Mouse (Mus musculus): Measurements from ENCODE around the gene Fam3a.
A peak's percentile ranks its signal among the peaks of the same experiment; 100 is the strongest.
"Not testable (repeated sequence)": the region's sequence is repeated elsewhere in the genome, so short reads cannot be mapped to it uniquely, and the experiment has no call there.

Fam3a gene

GRCm38 (mm10) chrX:74392535-74393443, at the start of gene Fam3a, which contains the start of gene Ikbkg:
Fam3a (minus strand) TSS chrX:74393272.
Ikbkg (plus strand) TSS chrX:74393290.
- DNase-seq, result peak; percentile 82 to 83

GRCm38 (mm10) chrX:74429290-74429821, 36.3 kb upstream of the Fam3a start:
- DNase-seq, result peak; percentile 66 to 72

GRCm38 (mm10) chrX:74428826-74429276, 35.8 kb upstream of the Fam3a start, which contains the start of gene G6pdx:
G6pdx (minus strand) TSS chrX:74429194.
- peak; percentile 88 to 90 for DNase-seq

- peak in 1 of 2 experiments; percentile 6 for DNase-seq
These were observed 35.2 kb upstream of the Fam3a start for GRCm38 (mm10) chrX:74428146-74428825.

- DNase-seq, result no peak
These were observed 34.0 kb upstream of the Fam3a start for GRCm38 (mm10) chrX:74427116-74427515.

- DNase-seq, result no peak
These were observed 33.2 kb upstream of the Fam3a start for GRCm38 (mm10) chrX:74426256-74426655.

- DNase-seq, result peak in 1 of 2 experiments; percentile 6
These were observed 32.1 kb upstream of the Fam3a start for GRCm38 (mm10) chrX:74425195-74425594.

GRCm38 (mm10) chrX:74424443-74424842, 31.4 kb upstream of the Fam3a start:
- DNase-seq, result no peak

GRCm38 (mm10) chrX:74413377-74413776, 20.3 kb upstream of the Fam3a start:
- peak; percentile 81 to 82 for DNase-seq

- no peak for DNase-seq
These were observed 15.3 kb upstream of the Fam3a start for GRCm38 (mm10) chrX:74408340-74408739.

GRCm38 (mm10) chrX:74400136-74400535, 7.1 kb upstream of the Fam3a start:
- no peak for DNase-seq

GRCm38 (mm10) chrX:74388153-74388552, 4.9 kb downstream of the Fam3a start:
- DNase-seq, result no peak

- DNase-seq, result no peak
These were observed 8.6 kb downstream of the Fam3a start for GRCm38 (mm10) chrX:74384451-74384850.

GRCm38 (mm10) chrX:74372888-74373549, 20.1 kb downstream of the Fam3a start, which contains the start of the genes Ubl4a and Slc10a3:
Ubl4a (minus strand) TSS chrX:74373218.
Slc10a3 (minus strand) TSS chrX:74373349.
- peak; percentile 76 to 82 for DNase-seq

GRCm38 (mm10) chrX:74368209-74368909, 24.7 kb downstream of the Fam3a start:
- peak; percentile 79 for DNase-seq

GRCm38 (mm10) chrX:74367512-74367911, 25.6 kb downstream of the Fam3a start:
- DNase-seq, result peak in 1 of 2 experiments; percentile 17

GRCm38 (mm10) chrX:74359171-74359570, 33.9 kb downstream of the Fam3a start:
- no peak for DNase-seq

- not testable (repeated sequence) for DNase-seq
These were observed 36.0 kb downstream of the Fam3a start for GRCm38 (mm10) chrX:74357069-74357468.

- peak; percentile 84 to 88 for DNase-seq
These were observed 39.7 kb downstream of the Fam3a start, which contains the start of gene Lage3 for GRCm38 (mm10) chrX:74353467-74353770. Lage3 (minus strand) TSS chrX:74353618.

GRCm38 (mm10) chrX:74352645-74353466, 40.2 kb downstream of the Fam3a start:
- no peak for DNase-seq

All from cerebellum, postnatal 14 days (tissue).